In the genomic region with DNA sequence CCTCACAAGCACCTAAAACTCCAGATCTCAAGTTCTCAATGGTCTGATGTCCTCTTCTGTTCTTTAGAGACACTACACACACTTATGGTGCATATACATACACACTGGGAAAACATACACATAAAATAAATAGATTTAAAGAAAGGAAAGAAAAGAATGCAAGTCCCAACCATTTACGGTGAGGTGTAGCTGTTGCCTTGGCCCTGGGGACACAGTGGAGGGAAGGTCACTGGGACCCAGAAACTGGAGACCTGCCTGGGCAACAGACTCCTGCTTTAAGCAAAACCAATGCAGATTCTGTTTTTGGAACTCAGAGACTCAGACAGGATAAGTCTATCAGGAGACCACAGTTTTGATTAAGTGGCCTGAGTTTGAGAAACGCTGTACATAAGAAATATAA, we compare ENCODE assay signal across 31 mouse cellular contexts.
"Had no signal": no experiment of that assay in that cellular context is flagged by ENCODE, and none has a peak within 500 bp of the region (broad histone marks: within the 10 kb centered on the region; RNA-seq: fewer than 3 reads in every experiment).

No protein-coding gene starts in this region.

- H3K9ac ChIP-seq: limb, embryonic 12.5 days; limb, embryonic 13.5 days; limb, embryonic 15.5 days; liver, embryonic 12.5 days; liver, embryonic 13.5 days; liver, embryonic 14.5 days; liver, embryonic 15.5 days; liver, postnatal 0 days; lung, embryonic 14.5 days; lung, embryonic 15.5 days; midbrain, embryonic 12.5 days; midbrain, embryonic 13.5 days; midbrain, embryonic 15.5 days; neural tube, embryonic 12.5 days; neural tube, embryonic 13.5 days had no signal

- H3K4me2 ChIP-seq: limb, embryonic 12.5 days; limb, embryonic 13.5 days; limb, embryonic 15.5 days; liver, embryonic 11.5 days; liver, embryonic 12.5 days; liver, embryonic 13.5 days; liver, embryonic 15.5 days; lung, embryonic 14.5 days; lung, embryonic 15.5 days; midbrain, embryonic 11.5 days; midbrain, embryonic 12.5 days; midbrain, embryonic 13.5 days; midbrain, embryonic 15.5 days; neural tube, embryonic 12.5 days; neural tube, embryonic 13.5 days had no signal

- H3K9me3 ChIP-seq: limb, embryonic 10.5 days; limb, embryonic 13.5 days; limb, embryonic 15.5 days; liver, embryonic 12.5 days; liver, embryonic 13.5 days; liver, embryonic 15.5 days; lung, embryonic 15.5 days; midbrain, embryonic 10.5 days; midbrain, embryonic 12.5 days; midbrain, embryonic 13.5 days; midbrain, embryonic 15.5 days; neural tube, embryonic 12.5 days had no signal

- H3K4me3 ChIP-seq: limb, embryonic 10.5 days; limb, embryonic 12.5 days; limb, embryonic 13.5 days; limb, embryonic 15.5 days; liver, embryonic 12.5 days; liver, embryonic 13.5 days; liver, embryonic 15.5 days; lung, embryonic 15.5 days; midbrain, embryonic 10.5 days; midbrain, embryonic 12.5 days; midbrain, embryonic 13.5 days; midbrain, embryonic 15.5 days; myocyte; neural tube, embryonic 12.5 days; neural tube, embryonic 13.5 days had no signal

- H3K27ac ChIP-seq: limb, embryonic 10.5 days; limb, embryonic 12.5 days; limb, embryonic 13.5 days; limb, embryonic 15.5 days; liver, embryonic 12.5 days; liver, embryonic 13.5 days; liver, embryonic 14.5 days; liver, embryonic 15.5 days; lung, embryonic 15.5 days; macrophage; midbrain, embryonic 10.5 days; midbrain, embryonic 12.5 days; midbrain, embryonic 13.5 days; midbrain, embryonic 15.5 days; neural tube, embryonic 12.5 days; neural tube, embryonic 13.5 days had no signal

- H3K4me1 ChIP-seq: limb, embryonic 10.5 days; limb, embryonic 12.5 days; limb, embryonic 13.5 days; limb, embryonic 15.5 days; liver, embryonic 12.5 days; liver, embryonic 13.5 days; liver, embryonic 15.5 days; lung, embryonic 15.5 days; midbrain, embryonic 10.5 days; midbrain, embryonic 12.5 days; midbrain, embryonic 13.5 days; midbrain, embryonic 15.5 days; neural tube, embryonic 12.5 days; neural tube, embryonic 13.5 days had no signal

- H3K27me3 ChIP-seq: limb, embryonic 12.5 days; limb, embryonic 13.5 days; limb, embryonic 15.5 days; liver, embryonic 12.5 days; liver, embryonic 13.5 days; liver, embryonic 15.5 days; midbrain, embryonic 12.5 days; midbrain, embryonic 13.5 days; midbrain, embryonic 15.5 days; neural tube, embryonic 12.5 days; neural tube, embryonic 13.5 days had no signal

- DNase-seq: left cerebral cortex, postnatal 4 days; liver; liver, embryonic 13.5 days; liver, postnatal 0 days; lung, adult 18-20 months; lung, adult 2 months; lung, embryonic 14.5 days; lung, postnatal 14 days; lung, postnatal 36 days; lung, postnatal 4 days; midbrain, embryonic 14.5 days had no signal

- H3K36me3 ChIP-seq: limb, embryonic 10.5 days; limb, embryonic 12.5 days; limb, embryonic 13.5 days; liver, embryonic 12.5 days; liver, embryonic 13.5 days; liver, embryonic 15.5 days; lung, embryonic 15.5 days; midbrain, embryonic 10.5 days; midbrain, embryonic 12.5 days; midbrain, embryonic 13.5 days; midbrain, embryonic 15.5 days; neural tube, embryonic 12.5 days; neural tube, embryonic 13.5 days had no signal

- ATAC-seq: liver, embryonic 12.5 days; liver, postnatal 0 days; lung, postnatal 0 days; midbrain, embryonic 13.5 days; midbrain, embryonic 15.5 days; midbrain, embryonic 16.5 days had no signal
